Mouse (Mus musculus) v-Abl transformed pro-B cells (cell line): Measurements from ENCODE around the gene RPS10-NUDT3.

Source experiments
- in situ Hi-C, 2 experiments: fragments of 400-800 bp; cut with MboI; formaldehyde crosslinking; loops; one replicate each; pipeline ENCODE4 v1.15.1; 2025; ENCODE audit not compliant: unreplicated experiment in 2 of 2

The RPS10-NUDT3 gene

DNA sequence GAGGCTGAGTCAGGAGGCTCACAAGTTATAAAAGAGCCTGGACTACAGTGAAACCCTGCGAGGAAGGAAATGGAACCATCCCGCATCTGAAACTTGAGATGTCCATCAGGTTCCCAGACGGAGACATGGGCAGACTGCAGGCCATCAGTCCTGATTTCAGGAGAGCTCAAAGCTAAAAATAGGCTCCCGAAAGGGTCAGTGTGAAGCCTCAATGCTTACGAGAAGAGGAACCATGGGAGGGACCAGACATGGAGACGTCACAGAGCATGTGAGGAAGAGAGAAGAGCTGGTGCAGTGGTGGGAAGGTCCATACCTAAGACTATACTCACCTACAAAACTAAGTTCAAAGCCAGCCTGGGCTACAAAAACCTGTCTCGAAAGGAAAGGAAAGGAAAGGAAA is 19.6 kb downstream of the RPS10-NUDT3 start:
- in situ Hi-C loops: no loop called here

DNA sequence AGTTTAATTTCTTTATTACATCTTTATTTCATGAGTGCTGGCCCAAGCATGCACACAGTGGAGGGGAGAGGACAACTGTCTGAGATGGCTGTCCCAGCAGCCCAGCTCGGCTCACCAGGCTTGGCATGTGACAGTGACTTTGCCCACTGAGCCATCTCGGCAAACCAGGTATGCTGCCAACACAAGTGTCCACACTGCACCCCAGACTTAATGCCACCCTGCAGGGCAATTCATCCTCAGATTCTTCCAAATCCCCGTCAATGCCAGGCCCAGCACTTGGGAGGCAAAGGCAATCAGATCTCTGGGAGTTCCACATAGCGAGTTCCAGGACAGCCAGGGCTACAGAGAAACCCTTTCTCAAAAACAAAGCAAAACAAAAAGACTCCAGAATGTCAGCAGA is 22.0 kb downstream of the RPS10-NUDT3 start:
- in situ Hi-C loops: no loop called here

DNA sequence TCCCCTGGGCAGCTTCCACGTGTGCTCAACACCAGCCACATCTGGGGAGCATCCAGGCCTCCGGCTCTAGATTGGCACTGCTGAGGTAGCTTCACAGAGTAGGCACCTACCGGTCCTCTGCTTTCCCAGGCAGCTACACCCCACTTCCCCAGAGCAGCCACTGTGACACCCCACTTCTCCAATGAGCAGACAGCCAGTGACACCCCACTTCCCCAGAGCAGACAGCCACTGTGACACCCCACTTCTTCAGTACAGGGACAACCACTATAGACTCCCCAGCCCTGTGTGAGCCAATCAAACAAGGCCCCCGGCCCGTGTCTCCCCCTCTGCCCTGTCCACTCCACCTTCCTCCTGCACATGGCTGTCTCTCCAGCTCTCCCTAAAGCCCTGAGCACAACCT is 23.0 kb downstream of the RPS10-NUDT3 start:
- in situ Hi-C loops: no loop called here

DNA sequence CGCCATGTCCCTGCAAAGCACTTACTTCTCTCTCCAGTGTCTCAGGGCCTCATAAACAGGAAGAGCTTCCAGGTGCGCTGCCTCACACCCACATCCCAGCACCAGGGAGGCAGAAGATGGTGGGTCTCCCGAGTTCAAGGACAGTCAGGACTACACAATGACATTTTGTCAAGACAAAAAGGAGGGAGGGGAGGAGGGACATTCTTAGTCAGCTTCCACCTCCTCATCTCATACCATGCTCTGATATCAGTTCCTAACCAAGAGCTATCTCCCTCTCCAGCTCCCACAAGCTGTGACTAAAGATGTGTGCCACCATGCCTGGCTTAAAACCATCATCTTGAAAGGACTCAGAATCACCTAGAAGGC is 23.5 kb downstream of the RPS10-NUDT3 start:
- in situ Hi-C loops: no loop called here

DNA sequence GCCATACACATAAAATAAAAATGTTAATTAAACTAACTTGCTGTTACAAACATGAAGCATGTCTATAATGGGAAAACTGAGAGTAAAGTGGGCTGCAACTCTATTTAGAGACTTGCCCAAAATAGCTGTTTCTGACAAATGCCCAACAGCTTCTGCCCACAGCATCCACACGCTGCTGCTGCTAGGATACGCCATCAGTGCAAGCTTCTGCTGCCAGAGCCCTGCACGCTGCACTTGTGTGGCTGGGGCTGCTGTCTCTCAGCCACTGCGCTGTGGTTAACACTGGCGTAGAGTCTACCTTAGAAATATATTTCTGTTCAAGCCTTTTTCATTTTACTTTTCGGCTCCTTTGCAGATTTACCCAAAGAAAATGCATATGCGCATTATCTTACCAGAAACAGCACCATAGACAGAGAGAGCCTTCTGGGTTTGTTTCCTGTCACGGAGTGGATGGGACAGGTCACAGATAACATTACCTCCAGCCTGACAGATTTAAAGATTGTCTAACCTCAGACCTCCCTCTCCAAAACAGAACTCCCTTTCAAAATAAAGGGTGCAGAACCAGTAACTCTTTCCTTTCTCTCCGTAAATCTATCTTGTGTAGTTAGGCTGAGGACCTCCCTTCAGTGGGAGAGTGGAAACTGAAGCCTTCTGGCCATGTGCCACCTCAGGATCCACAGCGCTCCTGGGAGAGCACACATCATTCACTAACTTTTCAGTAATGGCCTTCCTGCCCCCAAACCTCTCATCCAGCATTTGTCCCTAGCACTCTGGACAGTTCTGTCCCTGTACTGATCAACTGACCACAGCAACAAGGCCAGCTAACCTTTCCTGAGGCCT is 24.1 kb downstream of the RPS10-NUDT3 start:
- in situ Hi-C loops: no loop called here

DNA sequence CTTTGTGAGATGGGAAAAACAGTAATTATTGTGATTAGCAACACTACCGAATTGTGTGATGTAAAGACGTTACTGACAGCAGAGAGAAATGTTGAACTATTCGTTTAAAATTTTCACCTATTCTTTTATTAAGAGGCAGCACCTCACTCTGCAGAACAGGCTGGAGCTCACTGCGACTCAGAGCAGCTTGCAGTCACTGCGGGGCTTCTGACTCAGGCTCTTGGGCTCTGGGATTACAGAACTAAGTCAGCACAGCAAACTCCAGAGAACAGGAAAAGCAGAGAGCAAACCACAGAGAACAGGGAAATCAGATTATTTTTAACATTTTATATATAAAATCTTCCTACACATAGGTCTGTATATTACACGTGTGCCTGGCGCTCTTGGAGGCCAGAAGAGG is 25.4 kb downstream of the RPS10-NUDT3 start:
- in situ Hi-C loops: no loop called here

DNA sequence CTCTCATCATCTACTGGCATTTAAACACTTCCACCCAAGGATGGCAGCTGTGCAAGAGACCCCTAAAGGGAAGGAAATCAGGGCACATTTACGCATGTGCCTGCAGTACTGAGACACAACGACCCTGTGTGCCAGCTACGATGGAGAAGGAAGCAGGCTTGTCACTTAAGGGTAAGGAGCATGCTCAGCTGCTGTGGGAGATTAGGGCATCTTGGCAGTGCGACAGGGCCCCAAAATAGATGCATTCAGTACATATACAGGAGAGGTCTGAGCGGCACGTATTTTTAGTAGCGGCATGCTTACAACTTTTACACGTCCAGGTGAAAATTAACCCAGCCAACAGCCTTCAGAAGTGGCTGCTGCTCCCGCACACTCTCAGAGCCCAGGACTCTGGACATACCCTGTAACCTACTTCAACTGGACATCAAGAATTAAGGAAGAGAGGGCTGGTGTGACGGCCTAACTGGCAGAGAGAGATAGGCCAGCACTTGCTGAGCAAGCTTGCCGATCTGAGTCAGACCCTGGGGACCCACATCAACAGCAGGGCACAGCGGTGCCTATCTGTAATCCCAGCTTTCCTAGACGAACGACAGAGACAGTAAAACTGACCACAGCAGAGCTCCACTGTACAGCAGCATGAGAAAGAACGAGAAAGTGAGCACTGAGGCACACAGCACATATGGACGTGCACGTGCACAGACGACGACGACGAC is 31.3 kb downstream of the RPS10-NUDT3 start:
- in situ Hi-C loops: no loop called here

DNA sequence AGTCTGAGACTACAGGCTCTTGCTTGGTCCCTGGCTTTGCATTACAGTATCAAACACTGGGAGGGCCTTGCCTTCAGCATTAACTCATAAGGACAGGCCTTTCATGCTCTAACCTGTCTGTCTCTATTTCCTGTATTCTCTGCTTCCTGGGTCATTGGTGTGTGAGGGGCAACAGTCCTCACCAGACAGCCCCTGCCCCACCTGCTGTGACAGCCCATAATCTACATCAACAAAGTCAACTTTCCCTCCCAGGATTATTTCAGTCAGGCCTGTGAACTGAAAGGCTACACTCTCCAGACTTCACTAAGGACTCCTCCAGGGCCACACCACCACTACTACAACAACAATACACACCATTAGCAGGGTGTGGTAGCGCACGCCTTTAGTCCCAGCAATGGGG is 32.0 kb downstream of the RPS10-NUDT3 start:
- in situ Hi-C loops: no loop called here

DNA sequence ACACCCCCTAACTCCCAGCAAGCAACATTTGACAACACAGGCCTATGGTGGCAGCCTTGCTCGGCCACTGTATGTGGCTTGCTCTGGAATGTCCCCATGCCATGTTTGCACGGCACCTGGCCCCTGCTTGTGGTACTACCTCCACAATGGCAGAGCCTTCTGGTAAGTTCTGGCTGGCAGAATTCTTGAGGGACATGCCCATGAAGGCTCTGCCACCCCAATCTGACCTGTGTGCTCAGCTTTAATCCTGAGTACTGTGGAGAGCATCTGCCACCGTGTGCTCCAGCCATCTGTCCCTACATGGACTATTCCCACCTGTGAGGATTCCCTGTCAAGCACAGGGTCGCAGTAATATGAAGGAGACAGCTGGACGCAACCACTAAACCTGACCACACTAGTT is 34.2 kb downstream of the RPS10-NUDT3 start:
- in situ Hi-C loops: no loop called here

DNA sequence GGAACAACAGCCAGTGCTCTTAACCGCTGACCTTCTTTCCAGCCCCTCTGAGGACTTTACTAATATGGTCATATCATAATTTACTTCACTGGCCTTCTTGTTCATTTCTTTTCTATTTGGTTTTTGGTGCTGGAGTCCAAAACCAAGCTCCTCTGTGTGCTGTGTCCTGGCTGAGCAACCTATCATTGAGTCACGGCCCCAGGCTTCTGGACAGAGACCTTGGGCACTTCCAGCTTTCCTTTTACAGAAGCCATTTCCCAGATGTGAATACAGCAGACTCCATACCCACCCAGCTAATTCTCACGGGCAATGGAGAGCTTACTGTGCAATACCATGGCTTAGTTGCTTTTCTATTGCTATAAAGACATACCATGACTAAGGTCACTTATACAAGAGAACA is 34.7 kb downstream of the RPS10-NUDT3 start:
- in situ Hi-C loops: no loop called here

DNA sequence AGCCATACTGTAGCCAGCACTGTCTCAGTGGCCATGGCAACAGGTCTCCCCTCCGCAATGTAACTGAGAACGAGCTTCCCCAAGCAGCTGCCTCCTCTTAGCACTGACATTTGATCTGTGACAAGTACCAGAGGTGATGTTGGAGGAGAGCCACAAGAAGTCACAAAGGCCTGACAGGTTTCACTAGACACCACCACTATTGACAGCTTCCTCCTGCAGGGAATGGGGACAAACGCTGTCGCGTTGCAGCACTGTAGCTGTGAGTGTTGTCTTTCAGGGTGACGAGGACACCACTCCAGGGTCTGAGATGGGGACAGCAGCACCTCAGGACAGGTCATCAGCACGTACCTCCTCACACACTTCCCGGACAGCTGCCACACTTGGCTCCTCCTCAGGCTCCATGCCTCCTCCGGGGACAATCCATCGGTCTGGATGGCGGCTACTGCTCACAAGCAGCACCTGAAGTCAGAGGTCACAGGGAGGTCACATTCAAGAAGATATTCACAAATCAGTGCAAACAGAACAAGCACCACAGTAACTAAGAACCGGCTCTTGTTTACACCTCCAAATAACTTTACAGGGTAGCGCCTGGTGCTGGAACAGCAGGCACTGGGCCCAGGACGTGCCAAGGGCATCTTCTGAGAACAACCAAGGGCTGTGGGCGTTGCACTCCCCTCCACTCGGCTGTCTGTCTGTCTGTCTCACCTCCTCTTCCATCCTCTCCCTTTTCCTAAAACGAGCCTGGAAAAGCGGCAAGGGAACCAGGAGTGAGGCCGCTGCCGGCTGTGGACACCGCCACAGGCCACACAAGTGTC is 38.4 kb downstream of the RPS10-NUDT3 start:
- in situ Hi-C loops: no loop called here

DNA sequence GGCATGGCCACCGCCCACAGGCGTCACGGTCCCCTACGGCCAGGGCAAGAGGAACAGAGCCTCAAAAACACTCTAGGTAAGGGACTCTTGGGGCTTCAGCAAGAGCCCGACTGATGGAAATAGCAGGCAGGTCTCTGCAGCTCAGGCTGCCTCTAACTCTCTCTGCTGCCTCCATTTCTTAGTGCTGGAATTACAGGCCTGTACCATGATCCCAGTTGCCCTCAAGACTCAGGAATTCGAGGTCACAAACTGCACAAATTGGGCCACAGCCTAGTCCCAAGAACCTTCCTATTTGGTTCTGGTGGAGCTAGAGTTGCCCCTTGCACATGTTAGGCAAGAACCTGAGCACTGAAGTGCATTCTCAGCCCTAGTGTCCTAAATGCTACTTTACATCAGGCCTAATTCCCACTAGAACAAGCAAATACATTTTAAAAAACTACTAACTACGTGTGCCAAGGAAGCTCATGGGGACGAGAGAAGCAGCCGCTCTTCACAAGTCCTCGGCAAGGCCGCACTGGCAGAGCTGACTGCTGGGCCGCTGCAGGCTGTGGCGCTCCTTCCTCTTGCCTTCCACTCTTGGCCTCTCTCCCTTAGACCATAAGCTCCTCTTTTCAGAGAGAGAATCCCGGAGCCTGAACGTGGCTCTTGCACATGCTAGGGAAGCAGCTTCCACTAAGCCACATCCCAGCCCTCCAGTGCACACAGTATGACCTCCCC is 39.2 kb downstream of the RPS10-NUDT3 start:
- in situ Hi-C loops: no loop called here

DNA sequence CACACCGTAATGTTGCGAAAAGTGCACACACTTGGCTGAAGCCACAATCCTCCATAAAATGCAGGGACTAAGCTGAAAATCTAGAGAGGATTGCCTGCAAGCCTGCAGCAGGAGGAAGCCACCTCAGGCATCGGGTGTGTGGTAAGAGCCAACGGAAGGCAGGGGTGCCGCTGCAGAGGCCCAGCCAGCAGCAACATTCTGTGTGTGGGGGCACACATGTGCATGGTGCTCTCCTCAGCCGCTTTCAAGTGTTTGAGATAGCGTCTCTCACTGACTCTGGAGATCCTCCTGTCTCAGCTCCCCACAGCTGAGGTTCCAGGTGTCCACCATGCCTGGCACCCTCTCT is 42.5 kb downstream of the RPS10-NUDT3 start:
- in situ Hi-C loops: no loop called here

DNA sequence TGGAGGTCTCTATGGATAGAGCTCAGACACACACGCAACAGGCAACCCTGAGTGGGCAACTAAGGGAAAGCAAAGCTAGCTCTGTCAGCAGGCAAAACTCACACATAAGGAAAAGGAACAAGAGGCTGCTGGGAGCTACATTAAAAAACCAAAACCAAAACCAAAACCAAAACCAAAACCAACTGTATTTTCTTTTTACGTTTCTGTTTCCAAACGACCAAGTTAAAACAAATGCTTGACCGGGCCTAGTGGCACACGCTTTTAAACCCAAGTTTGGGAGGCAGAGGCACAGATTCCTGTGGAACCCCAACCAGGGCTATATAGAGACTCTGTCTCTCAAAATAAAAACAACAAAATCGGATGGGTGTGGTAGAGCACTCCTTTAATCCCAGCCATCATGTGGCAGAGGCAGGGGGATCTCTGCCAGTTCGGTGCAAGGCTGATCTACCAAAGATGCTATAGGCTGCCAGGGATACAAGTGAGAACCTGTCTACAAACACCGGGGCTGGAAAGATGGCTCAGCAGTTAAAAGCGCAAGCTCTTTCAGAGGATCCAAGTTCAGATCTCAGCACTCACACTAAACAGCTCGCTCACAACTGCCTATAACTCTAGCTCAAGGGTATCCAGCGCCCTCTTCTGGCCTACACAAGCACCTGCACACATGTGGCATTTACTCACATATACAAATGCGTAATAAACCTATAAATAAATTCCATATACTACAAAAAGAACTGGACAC is 43.0 kb downstream of the RPS10-NUDT3 start:
- in situ Hi-C loops: no loop called here

DNA sequence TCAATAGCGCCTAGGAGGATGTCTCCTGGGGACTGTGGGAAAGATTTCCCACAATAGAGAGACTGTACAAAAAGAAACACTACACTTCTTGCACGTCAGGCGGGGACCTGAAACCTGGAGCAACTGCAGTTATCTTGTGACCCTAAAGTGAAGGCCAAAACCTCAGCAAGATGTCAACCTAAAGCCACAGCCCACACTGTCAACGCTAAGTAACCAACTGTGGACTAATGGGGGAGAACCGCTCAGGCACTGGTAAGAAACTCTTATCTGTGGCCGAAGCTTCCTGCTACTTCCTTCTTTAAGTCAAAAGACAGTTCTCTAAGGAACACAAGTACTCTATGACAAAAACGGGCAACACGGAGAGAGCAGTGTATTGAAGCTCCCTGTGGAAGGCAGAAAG is 46.8 kb downstream of the RPS10-NUDT3 start:
- in situ Hi-C loops: no loop called here

DNA sequence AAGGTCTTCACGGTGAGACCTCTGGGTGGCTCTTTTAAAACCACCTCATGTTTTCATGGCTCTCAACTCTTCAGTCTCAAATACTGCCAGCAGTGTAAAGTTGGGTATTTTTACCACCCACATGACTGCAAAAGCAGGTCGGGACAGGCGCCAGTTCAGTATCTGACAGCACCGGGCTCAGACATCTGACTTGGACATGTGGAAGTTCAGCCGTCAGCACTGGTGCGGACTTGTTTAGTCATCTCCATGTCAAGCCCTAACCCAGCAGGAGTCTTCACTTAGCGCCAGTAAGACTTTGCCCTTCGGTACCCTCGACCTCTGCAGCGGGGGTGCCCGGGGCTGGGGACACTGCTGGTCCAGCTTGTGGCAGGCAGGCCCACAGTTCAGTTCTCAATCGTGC is 47.8 kb downstream of the RPS10-NUDT3 start:
- in situ Hi-C loops: no loop called here

DNA sequence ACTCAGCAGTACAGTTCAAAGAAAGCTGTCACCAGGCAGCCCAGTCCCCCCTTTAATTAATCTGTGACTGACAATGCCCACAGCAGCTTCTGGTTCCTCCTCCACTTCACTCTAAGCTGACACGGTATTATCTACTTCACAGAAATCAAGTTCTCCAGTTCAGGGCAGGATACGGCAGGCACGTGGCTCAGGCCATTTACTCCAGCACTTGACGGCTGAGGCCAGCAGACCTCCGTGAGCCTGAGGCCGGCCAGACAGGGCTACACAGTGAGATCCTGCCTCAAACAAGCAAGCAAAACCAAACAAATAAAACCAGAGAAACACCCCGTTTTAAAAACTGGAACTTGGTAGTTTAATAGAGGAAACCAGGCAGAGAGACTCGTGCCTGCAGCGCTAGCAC is 48.4 kb downstream of the RPS10-NUDT3 start:
- in situ Hi-C loops: no loop called here

DNA sequence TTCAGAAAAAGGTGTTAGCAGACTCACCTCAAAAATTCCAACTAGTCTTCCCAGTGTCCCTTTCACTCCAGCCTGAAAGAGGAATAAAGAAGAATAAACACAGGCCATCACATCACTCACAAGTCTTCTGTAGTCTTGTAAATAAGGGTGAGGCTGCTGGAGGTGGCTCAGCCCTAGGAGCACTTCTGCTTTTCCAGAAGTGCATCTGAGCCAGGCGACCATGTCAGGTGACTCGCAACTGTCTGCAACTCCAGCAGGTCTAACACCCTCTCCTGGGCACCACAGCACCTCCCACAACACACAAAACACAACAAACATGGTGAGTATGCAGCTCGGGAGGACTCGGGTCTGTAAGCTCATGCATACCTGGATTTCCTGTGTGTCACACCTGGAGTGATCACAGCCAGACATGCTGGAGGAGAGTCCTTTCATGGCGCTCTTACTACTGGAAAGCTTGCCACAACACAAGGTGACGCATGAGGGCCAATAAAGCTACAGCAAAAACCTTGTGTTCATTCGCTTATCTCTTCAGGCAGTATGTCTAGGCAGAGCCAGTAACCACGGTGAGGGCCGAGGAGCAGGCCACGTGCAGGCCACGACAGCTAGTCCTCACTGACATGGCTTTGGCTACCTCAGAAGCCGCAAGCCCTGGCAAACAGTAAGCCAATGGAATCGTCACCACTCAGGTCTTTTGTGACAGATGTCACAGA is 51.7 kb downstream of the RPS10-NUDT3 start:
- in situ Hi-C loops: no loop called here

DNA sequence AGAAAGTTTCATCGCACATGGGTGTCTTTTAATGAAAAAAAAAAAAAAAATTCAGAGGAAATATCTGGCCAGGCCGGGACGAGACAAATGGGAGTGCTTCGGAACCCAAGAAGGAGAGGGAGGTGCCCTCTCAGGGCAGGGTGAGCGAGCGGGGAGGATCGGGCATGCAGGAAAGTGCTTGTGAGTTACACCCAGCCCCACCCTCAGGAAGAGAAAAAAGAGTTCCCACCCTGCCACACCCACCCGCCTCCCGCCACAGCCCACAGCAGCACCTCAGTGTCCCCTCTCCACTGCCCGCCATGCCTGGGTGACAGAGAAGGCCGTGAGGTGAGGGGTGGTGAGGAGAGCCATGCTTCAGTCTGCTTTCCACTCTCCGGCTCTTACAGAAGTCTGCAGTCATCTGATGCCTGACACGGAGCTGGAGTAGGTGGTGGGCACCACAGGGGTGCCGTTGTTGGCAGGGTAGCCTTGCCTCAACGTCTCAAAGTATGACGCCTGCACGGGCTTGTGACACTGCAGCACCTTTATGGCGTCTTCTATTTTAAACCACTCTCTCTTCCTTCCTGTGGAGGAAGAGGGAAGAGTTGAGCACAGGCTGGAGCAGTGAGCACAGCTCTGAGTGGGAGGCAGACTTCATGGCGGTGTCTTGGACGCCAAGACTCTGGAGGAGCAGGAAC is 54.5 kb downstream of the RPS10-NUDT3 start:
- in situ Hi-C loops: no loop called here
